Mouse (Mus musculus) cerebellum, adult 2 months (tissue): ENCODE measurements around the gene Ifrd2.

ENCODE experiments used
- CTCF ChIP-seq: fragments of 200-500 bp; IDR thresholded peaks from 2 replicates; pipeline ENCODE4 v1.5.1; 2011; ENCODE audit warnings: low read depth, mild to moderate bottlenecking, control low read depth, low read length, moderate library complexity, borderline replicate concordance; ENCODE audit not compliant: insufficient read depth
- POLR2A ChIP-seq: fragments of 200-500 bp; IDR thresholded peaks from 2 replicates; pipeline ENCODE4 v1.6.1; 2011; ENCODE audit warnings: low read length, control low read depth, borderline replicate concordance; ENCODE audit not compliant: insufficient read depth

DNA sequence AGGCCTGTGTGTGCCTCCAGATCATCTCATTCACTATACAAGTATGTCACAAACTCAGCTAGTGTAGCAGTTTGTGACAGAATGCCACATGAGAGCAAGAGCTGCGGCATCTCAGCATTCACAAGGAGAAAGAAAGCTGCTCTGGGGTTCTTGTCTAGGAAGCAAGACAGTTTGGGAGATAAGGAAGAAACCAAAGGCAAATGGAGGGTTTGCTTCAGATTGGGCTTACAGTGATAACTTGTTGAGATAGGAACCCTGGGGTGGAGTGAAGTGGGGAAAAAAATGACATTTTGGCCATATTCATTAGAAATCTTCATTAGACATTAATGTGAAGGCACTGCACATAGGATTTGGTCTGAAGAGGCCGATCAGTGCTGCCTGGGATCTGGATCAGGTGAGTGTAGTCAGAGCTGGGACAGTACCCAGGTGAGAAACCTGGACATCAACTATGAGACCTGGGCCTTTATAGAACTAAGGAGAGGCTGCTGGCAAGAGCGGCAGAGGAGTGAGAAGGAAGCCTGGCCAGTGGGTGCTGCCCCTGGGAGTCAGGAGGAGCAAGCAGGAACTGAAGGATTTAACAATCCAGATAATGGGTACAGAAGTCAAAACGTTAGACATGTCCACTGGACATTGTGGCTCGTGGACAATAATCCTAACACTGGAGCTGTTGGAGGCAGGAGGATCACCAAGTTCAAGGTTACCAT, 34.6 kb upstream of the Ifrd2 start:
- TF ChIP-seq CTCF = no peak
- no peak for TF ChIP-seq POLR2A
